Mouse (Mus musculus) v-Abl transformed pro-B cells (cell line): ENCODE results near the gene 5830473C10Rik.

Experiments
- in situ Hi-C, 2 experiments: fragments of 400-800 bp; cut with MboI; formaldehyde crosslinking; loops; one replicate each; pipeline ENCODE4 v1.15.1; 2025; ENCODE audit not compliant: unreplicated experiment in 2 of 2

The 5830473C10Rik gene

GRCm38 (mm10) chr5:90560743-90561142 is at the start of gene 5830473C10Rik:
Gene 5830473C10Rik, plus strand, starts transcription at chr5:90561107.
- in situ Hi-C loops = no loop called here

GRCm38 (mm10) chr5:90512288-90512955 is 48.5 kb upstream of the 5830473C10Rik start:
- in situ Hi-C loops = no loop called here

DNA sequence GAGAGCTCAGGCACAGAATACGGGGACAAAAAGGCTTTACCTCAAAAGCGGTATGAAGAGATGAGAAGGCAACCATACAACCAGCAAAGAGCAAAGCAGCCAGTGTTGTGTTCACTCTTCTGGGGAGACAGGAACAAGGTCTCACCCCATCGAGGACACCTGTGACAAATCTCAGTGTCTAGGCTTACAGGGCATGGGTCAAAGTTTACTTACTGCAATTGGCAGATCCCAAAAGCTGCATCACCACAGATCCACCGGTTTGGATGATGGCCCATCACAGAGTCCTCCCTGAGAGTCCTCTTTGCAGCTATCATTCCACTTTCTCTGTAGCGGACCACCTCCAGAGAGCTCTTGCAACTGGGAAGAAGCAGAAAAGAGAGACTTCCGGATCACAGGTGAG is 45.3 kb upstream of the 5830473C10Rik start:
- in situ Hi-C loops = no loop called here

- in situ Hi-C loops = no loop called here
Measured at GRCm38 (mm10) chr5:90518356-90519100, 42.4 kb upstream of the 5830473C10Rik start, which contains the start of gene Afm. Gene Afm, plus strand, starts transcription at chr5:90518932.

- in situ Hi-C loops = no loop called here
Measured at GRCm38 (mm10) chr5:90551191-90551590, 9.7 kb upstream of the 5830473C10Rik start.

DNA sequence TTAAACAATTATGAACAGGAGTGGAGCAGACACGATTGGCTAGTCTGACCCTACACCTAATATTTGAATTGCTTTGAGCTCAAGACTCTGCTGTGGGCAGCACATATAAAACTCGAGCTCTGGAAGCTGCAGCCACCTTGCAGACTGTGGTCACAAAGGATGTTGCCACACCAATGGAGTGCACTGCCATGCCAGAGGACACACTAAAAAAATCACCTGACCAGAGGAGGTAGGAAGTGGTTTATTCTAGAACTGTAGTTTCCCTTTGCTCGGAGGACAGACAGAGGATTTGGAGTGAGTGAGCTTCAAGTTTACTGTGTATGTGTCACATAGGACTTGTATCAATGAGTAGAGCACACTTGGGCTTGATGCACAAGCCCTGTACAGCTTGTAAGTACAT is 4.9 kb upstream of the 5830473C10Rik start:
- in situ Hi-C loops = no loop called here

DNA sequence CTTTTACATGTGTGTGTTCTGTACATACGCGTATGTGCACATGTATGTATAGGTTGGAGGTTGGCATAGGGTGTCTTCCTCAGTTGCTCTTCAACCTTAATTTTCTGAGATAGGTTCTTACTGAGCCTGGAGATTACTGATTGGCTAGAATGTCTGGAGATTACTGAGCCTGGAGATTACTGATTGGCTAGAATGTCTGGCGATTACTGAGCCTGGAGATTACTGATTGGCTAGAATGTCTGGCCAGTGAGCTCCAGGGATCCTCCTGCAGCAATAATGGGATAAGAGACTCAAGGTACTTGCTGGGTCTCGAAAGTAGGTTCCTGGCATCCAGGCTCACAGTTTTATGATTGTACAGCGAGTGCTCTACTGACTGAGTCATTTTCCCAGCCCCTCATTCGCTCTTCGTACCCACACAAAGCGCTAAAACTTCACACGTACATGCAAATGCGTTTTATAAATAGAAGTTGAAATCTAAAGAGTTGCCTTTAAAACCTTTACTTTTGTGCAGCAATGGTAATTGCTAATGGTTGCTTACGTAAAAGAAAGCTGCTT is 891 bp downstream of the 5830473C10Rik start:
- in situ Hi-C loops = no loop called here

- in situ Hi-C loops = no loop called here
Measured at GRCm38 (mm10) chr5:90562880-90563279, 2.0 kb downstream of the 5830473C10Rik start.

DNA sequence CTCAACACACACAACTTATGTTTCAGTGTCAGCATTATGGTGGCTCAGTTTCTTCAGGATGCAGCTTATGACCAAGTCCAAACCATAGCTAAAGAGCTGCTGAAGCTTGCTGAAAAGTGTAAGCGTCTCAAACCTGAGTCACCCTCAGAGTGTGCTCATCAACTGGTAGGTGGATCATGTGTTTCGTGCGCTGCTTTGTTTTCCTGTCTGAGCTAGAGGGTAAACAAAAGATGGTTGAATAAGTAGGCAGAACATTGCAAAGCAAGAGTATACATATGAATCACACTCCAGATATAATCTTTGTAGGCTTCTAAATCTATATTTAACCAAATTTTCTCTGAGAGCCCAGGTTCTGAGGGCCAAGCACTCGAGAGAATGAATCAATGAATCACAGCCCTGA is 3.3 kb downstream of the 5830473C10Rik start:
- in situ Hi-C loops = no loop called here

DNA sequence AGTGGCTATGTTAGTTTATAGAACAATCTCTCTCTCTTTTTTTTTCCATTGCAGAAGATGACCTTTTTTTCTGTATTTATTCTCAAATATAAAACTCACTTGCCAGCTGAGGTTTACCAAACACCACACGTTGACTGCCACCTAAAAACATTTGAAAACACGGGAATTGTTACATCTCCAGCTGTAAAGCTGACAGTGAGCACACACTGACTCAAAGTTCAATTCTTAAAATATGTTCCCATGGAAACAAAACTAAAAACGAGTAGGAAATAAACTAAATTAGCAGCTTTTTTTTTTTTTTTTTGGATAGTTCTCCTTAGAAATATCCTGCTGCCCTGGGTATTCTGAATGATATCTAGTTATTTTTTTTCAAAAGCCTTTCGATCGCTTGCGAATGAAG is 4.3 kb downstream of the 5830473C10Rik start:
- in situ Hi-C loops = no loop called here

DNA sequence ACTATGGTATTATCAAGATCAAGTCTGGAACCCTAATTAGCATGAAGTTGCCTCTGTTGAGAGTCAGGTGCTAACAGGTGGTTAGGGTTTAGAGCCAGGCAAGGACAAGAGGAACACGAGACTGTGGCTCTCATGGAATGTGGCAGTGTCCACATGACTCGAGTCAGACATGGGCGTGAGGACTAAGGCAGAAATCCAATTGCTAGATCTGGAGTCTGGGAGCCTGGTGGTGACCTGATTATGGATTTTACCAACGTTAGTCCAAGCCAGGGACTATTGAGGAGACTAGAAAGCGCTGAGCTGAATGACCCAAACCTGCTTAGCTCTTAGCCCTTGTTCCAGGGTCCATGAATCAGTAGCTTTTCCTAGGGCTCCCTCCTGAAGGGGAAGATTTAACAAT is 6.9 kb downstream of the 5830473C10Rik start:
- in situ Hi-C loops = no loop called here

DNA sequence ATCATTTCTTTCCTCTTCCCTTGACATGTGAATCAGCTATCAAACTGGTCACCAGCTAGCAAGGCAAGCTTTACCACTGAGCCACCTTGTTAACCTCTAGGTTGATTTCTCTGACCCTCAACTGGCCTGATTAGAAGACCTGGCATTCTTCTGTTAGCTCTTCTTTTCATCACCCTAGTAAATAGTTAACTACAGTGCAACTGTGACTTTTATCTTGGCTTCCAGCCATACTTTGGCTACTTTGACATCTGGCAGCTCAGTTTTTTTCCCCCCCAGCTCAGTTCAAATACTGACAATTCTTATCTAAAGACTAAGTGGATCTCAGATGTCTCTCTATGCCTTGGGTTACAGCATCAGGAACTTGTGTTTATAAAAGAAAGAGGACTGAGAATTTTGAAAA is 7.4 kb downstream of the 5830473C10Rik start:
- in situ Hi-C loops = no loop called here

- in situ Hi-C loops = no loop called here
Measured at GRCm38 (mm10) chr5:90571216-90571615, 10.3 kb downstream of the 5830473C10Rik start.

DNA sequence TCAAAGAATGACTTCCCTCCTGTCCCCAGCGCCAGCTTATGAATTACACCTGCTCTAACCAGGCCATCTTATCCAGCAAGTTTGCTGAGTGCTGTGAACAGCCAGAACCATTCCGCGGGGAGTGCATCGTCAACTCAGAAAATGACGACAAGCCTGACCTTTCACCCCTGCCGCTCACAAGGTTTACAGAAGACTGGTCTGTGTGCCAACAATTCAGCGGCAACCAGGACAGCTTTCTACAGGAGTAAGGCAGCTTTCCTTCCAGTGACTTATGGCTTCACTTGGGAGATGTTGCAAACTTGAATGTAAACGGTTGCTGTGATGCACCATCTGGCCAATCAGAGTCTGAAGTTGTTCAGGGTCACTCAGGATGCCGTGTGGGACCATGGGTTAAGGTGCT is 16.8 kb downstream of the 5830473C10Rik start:
- in situ Hi-C loops = no loop called here

DNA sequence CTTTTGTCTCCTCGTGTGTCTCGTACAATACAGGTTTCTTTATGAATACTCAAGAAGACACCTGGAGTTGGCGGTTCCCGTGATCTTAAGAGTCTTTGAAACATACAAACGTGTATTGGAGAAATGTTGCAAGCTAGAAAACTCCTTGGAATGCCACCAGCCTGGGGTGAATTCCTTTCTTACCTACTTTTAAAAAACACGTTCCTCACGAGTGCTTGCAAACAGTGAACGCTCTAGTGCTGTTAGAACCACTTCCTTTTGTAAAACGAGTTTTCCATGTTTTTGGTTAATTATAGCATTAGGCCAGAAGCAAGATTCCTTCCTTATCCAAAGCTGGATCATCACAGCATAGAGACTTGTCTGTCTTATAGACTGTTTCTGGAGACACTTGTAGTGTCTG is 18.6 kb downstream of the 5830473C10Rik start:
- in situ Hi-C loops = no loop called here

- in situ Hi-C loops = no loop called here
Measured at GRCm38 (mm10) chr5:90582179-90582578, 21.3 kb downstream of the 5830473C10Rik start.

DNA sequence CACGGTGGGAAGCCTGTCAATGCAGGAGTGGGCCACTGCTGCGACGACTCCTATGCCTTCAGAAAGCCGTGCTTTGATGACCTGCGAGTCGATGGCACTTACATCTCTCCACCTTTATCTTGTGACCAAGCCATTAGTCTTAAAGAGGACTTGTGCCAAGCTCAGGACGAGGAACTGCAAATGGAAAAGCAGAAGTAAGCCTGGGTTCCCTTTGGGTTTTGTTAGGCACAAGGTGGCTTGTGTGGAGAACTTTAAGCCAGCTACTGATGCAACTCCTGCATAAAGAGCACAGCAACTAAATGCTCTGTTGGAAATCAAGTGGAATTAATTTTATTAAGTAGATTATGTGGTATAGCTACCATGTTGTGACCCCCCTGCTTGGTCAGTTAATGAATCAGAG is 23.9 kb downstream of the 5830473C10Rik start:
- in situ Hi-C loops = loop anchor here in 1 of 2 experiments (5.0 kb wide), 1 partner anchor 387 kb away; no protein-coding TSS in a partner anchor

DNA sequence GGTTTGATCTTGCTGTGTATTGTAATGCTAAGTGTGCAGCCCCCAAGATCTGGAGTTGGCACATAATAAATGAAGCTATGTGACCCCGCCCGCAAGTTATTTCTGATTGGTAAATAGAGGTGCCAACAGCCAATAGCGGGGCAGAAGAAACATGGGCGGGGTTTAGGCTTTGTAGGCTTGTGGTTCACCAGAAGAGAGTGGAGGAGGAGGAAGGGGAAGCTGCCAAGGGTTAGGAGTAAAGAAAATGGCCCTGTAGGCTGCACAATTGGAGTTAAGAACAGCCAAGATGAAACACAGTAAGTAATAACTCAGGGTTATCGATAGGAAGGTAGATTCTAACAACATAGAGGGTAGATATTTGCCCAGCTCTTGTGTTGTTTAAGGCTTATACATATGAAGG is 25.6 kb downstream of the 5830473C10Rik start:
- in situ Hi-C loops = loop anchor here in 1 of 2 experiments (5.0 kb wide), 1 partner anchor 389 kb away; no protein-coding TSS in a partner anchor

DNA sequence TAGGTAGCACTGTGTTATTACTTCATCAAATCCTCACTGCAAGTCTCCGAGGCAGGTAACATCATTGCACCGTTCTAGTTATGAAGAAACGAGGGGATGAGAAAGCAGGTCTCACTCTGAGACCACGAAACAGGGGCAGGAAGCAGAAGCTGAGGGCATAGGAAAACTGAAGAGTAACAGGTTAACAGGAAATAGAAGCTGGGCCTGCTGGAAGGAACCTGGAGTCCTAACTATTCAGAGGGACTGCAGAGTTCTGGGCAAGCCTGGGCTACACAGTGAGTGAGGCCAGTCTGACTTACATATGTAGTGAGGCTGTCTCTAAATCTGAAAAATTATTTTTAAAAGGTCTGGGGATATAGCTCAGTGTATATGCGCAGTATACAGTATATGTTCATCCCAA is 27.2 kb downstream of the 5830473C10Rik start:
- in situ Hi-C loops = loop anchor here in 1 of 2 experiments (5.0 kb wide), 1 partner anchor 391 kb away; no protein-coding TSS in a partner anchor

GRCm38 (mm10) chr5:90588708-90589595 is 28.0 kb downstream of the 5830473C10Rik start:
- in situ Hi-C loops = loop anchor here in 1 of 2 experiments (5.0 kb wide), 1 partner anchor 392 kb away; no protein-coding TSS in a partner anchor
